Mouse (Mus musculus) lung, postnatal 0 days (tissue): ENCODE results near the gene Adra2b.

Source experiments
- CTCF ChIP-seq: IDR thresholded peaks from 2 replicates; pipeline ENCODE4 v1.5.1; 2016; ENCODE audit warnings: antibody characterized with exemption, mild to moderate bottlenecking
- EP300 ChIP-seq: IDR thresholded peaks from 2 replicates; pipeline ENCODE4 v1.6.1; 2016; ENCODE audit warnings: antibody characterized with exemption, mild to moderate bottlenecking, control low read depth

GRCm38 (mm10) chr2:127323667-127324066 is 39.3 kb upstream of the Adra2b start:
- TF ChIP-seq CTCF (no peak), EP300 (no peak)
